In genomic region chr5:28092327-28092726, GRCm38 (mm10) we compare ENCODE assay signal across 21 mouse cellular contexts. TPM values are rescaled to one million over a fixed set of nuclear protein-coding genes. Genes with fewer than 3 reads are reported as not detected.
DNase-seq lines count a peak whose midpoint lies in the region; ATAC-seq and TF ChIP-seq lines count a peak whose summit lies in the region.
"Had no signal": no experiment of that assay in that cellular context is flagged by ENCODE, and none has a peak within 500 bp of the region (broad histone marks: within the 10 kb centered on the region; RNA-seq: fewer than 3 reads in every experiment).

No protein-coding gene starts in this region.

- H3K4me2 ChIP-seq in forebrain, embryonic 11.5 days (ENCODE audit: low read depth, low read length, severe bottlenecking): no peak overlapping the region
- H3K4me2 ChIP-seq in kidney, embryonic 14.5 days (replicated peaks; ENCODE audit: low read depth, low read length): no peak overlapping the region
- H3K4me2 ChIP-seq in midbrain, postnatal 0 days (ENCODE audit: low read depth, low read length, poor library complexity, severe bottlenecking): no peak overlapping the region
- no peak overlapping the region for H3K4me2 ChIP-seq in midbrain, embryonic 16.5 days (ENCODE audit: low read length)
- H3K4me2 ChIP-seq: embryonic facial prominence, embryonic 15.5 days; midbrain, embryonic 15.5 days had no signal

- peak; percentile 19 for DNase-seq in forebrain, embryonic 11.5 days (ENCODE audit: low spot score)
- no peak for DNase-seq in forebrain, embryonic 10.5 days (ENCODE audit: extremely low spot score, low spot score)
- DNase-seq in kidney, adult 2 months: no peak
- no peak for DNase-seq in midbrain, postnatal 0 days (ENCODE audit: low spot score)
- DNase-seq in right cerebral cortex, postnatal 14 days: no peak
- DNase-seq in neural tube, embryonic 10.5 days (ENCODE audit: extremely low spot score, low spot score): no peak
- DNase-seq: adrenal gland, postnatal 36 days; cerebellum, adult 11-12 months; cerebellum, postnatal 36 days; gastrocnemius, postnatal 14 days; kidney, adult 9 months; lung, adult 2 months; lung, postnatal 36 days; thymus, postnatal 25 days had no signal

- H3K36me3 ChIP-seq in forebrain, embryonic 11.5 days (ENCODE audit: control insufficient read depth, insufficient read depth, low read length): no peaks in the 10 kb centered on the region
- H3K36me3 ChIP-seq in forebrain, embryonic 10.5 days (replicated peaks): no peaks in the 10 kb centered on the region
- no peaks in the 10 kb centered on the region for H3K36me3 ChIP-seq in kidney, adult 2 months (ENCODE audit: control insufficient read depth, insufficient read depth, low read length)
- no peaks in the 10 kb centered on the region for H3K36me3 ChIP-seq in kidney, embryonic 14.5 days (ENCODE audit: control insufficient read depth, insufficient read depth, low read length)
- H3K36me3 ChIP-seq in midbrain, postnatal 0 days (ENCODE audit: insufficient read depth, low read length): no peaks in the 10 kb centered on the region
- H3K36me3 ChIP-seq in midbrain, embryonic 16.5 days (ENCODE audit: control insufficient read depth, insufficient read depth, low read length): no peaks in the 10 kb centered on the region
- H3K36me3 ChIP-seq: embryonic facial prominence, embryonic 15.5 days; heart, embryonic 10.5 days; hindbrain, embryonic 10.5 days; midbrain, embryonic 15.5 days had no signal

- H3K9me3 ChIP-seq in forebrain, embryonic 11.5 days (ENCODE audit: control insufficient read depth, low read length): no peaks in the 10 kb centered on the region
- H3K9me3 ChIP-seq in forebrain, embryonic 10.5 days: no peaks in the 10 kb centered on the region
- no peaks in the 10 kb centered on the region for H3K9me3 ChIP-seq in kidney, embryonic 14.5 days (ENCODE audit: control insufficient read depth, low read length)
- no peaks in the 10 kb centered on the region for H3K9me3 ChIP-seq in midbrain, postnatal 0 days (ENCODE audit: low read length)
- no peaks in the 10 kb centered on the region for H3K9me3 ChIP-seq in midbrain, embryonic 16.5 days (replicated peaks; ENCODE audit: control insufficient read depth, low read length, poor library complexity, severe bottlenecking)
- H3K9me3 ChIP-seq: embryonic facial prominence, embryonic 15.5 days; heart, embryonic 10.5 days; hindbrain, embryonic 10.5 days; midbrain, embryonic 15.5 days had no signal

- no peak overlapping the region for H3K4me3 ChIP-seq in forebrain, embryonic 11.5 days (ENCODE audit: low read depth, low read length)
- H3K4me3 ChIP-seq in forebrain, embryonic 10.5 days: no peak overlapping the region
- H3K4me3 ChIP-seq in kidney, adult 2 months (ENCODE audit: insufficient read depth, low read depth, low read length): no peak overlapping the region
- H3K4me3 ChIP-seq in kidney, embryonic 14.5 days (ENCODE audit: low read length): no peak overlapping the region
- H3K4me3 ChIP-seq in midbrain, postnatal 0 days (ENCODE audit: low read depth, low read length): no peak overlapping the region
- no peak overlapping the region for H3K4me3 ChIP-seq in midbrain, embryonic 16.5 days (ENCODE audit: low read depth, low read length)
- H3K4me3 ChIP-seq: embryonic facial prominence, embryonic 15.5 days; heart, embryonic 10.5 days; hindbrain, embryonic 10.5 days; midbrain, embryonic 15.5 days had no signal

- no peak overlapping the region for H3K9ac ChIP-seq in forebrain, embryonic 11.5 days (ENCODE audit: low read length)
- H3K9ac ChIP-seq in kidney, embryonic 14.5 days (ENCODE audit: low read depth, low read length): no peak overlapping the region
- H3K9ac ChIP-seq in midbrain, postnatal 0 days (replicated peaks; ENCODE audit: low read length, poor library complexity, severe bottlenecking): no peak overlapping the region
- H3K9ac ChIP-seq in midbrain, embryonic 16.5 days (ENCODE audit: low read depth, low read length): no peak overlapping the region
- H3K9ac ChIP-seq: embryonic facial prominence, embryonic 15.5 days; midbrain, embryonic 15.5 days had no signal

- H3K27me3 ChIP-seq in forebrain, embryonic 11.5 days (ENCODE audit: control insufficient read depth, insufficient read depth, low read length): no peaks in the 10 kb centered on the region
- H3K27me3 ChIP-seq in forebrain, embryonic 10.5 days (ENCODE audit: poor library complexity, severe bottlenecking): no peaks in the 10 kb centered on the region
- H3K27me3 ChIP-seq in kidney, adult 2 months (replicated peaks; ENCODE audit: control insufficient read depth, insufficient read depth, low read length): no peaks in the 10 kb centered on the region
- no peaks in the 10 kb centered on the region for H3K27me3 ChIP-seq in kidney, embryonic 14.5 days (ENCODE audit: control insufficient read depth, insufficient read depth, low read length)
- H3K27me3 ChIP-seq in midbrain, postnatal 0 days (ENCODE audit: insufficient read depth, low read length): no peaks in the 10 kb centered on the region
- H3K27me3 ChIP-seq in midbrain, embryonic 16.5 days (ENCODE audit: control insufficient read depth, insufficient read depth, low read depth, low read length): no peaks in the 10 kb centered on the region
- H3K27me3 ChIP-seq: midbrain, embryonic 15.5 days had no signal

- TF ChIP-seq POLR2A in kidney, adult 2 months (IDR thresholded peaks at IDR 0.05; ENCODE audit: low read depth, low read length): no peak

- TF ChIP-seq CTCF in kidney, adult 2 months (conservative IDR thresholded peaks at IDR 0.05; ENCODE audit: insufficient read depth, insufficient read length, low read depth, low read length): 0 out of 2 replicates have a peak, but pooled peaks have one; percentile 12
- peak; percentile 45 for TF ChIP-seq CTCF in midbrain, postnatal 0 days (IDR thresholded peaks at IDR 0.05)

- no peak for ATAC-seq in forebrain, embryonic 11.5 days (replicated peaks; ENCODE audit: low FRiP score)
- no peak for ATAC-seq in kidney, embryonic 14.5 days (ENCODE audit: low FRiP score, low TSS enrichment)
- ATAC-seq in midbrain, postnatal 0 days (ENCODE audit: low FRiP score): no peak
- ATAC-seq in midbrain, embryonic 16.5 days: no peak
- ATAC-seq: CD4-positive, CD25-positive, alpha-beta regulatory T cell, adult 4 months; midbrain, embryonic 15.5 days had no signal

- WGBS in forebrain, embryonic 11.5 days: 79% methylated on average over 3 of the region's 3 CpGs
- WGBS in forebrain, embryonic 10.5 days: 79% methylated on average over 3 of the region's 3 CpGs
- WGBS in kidney, adult 2 months: 93% methylated on average over 3 of the region's 3 CpGs
- WGBS in kidney, embryonic 14.5 days: 87% methylated on average over 3 of the region's 3 CpGs
- WGBS in midbrain, postnatal 0 days: 80% methylated on average over 3 of the region's 3 CpGs
- WGBS in midbrain, embryonic 16.5 days: 79% methylated on average over 3 of the region's 3 CpGs

- H3K4me1 ChIP-seq in forebrain, embryonic 11.5 days (replicated peaks; ENCODE audit: control insufficient read depth, insufficient read depth, low read length): no peaks in the 10 kb centered on the region
- H3K4me1 ChIP-seq in forebrain, embryonic 10.5 days: no peaks in the 10 kb centered on the region
- no peaks in the 10 kb centered on the region for H3K4me1 ChIP-seq in kidney, adult 2 months (ENCODE audit: control insufficient read depth, insufficient read depth, low read length)
- no peaks in the 10 kb centered on the region for H3K4me1 ChIP-seq in kidney, embryonic 14.5 days (ENCODE audit: control insufficient read depth, insufficient read depth, low read length)
- H3K4me1 ChIP-seq in midbrain, postnatal 0 days (ENCODE audit: insufficient read depth, low read length): no peaks in the 10 kb centered on the region
- H3K4me1 ChIP-seq in midbrain, embryonic 16.5 days (ENCODE audit: control insufficient read depth, insufficient read depth, low read length): no peaks in the 10 kb centered on the region
- H3K4me1 ChIP-seq: embryonic facial prominence, embryonic 15.5 days; heart, embryonic 10.5 days; hindbrain, embryonic 10.5 days; midbrain, embryonic 15.5 days had no signal

- no peak overlapping the region for H3K27ac ChIP-seq in forebrain, embryonic 11.5 days (ENCODE audit: low read depth, low read length)
- no peak overlapping the region for H3K27ac ChIP-seq in forebrain, embryonic 10.5 days
- no peak overlapping the region for H3K27ac ChIP-seq in kidney, adult 2 months (ENCODE audit: insufficient read depth, low read depth, low read length)
- no peak overlapping the region for H3K27ac ChIP-seq in kidney, embryonic 14.5 days (ENCODE audit: low read depth, low read length)
- no peak overlapping the region for H3K27ac ChIP-seq in midbrain, postnatal 0 days (ENCODE audit: low read depth, low read length)
- H3K27ac ChIP-seq in midbrain, embryonic 16.5 days (ENCODE audit: low read length): no peak overlapping the region
- H3K27ac ChIP-seq: embryonic facial prominence, embryonic 15.5 days; heart, embryonic 10.5 days; hindbrain, embryonic 10.5 days; midbrain, embryonic 15.5 days had no signal

RNA-seq across cellular contexts. Expression of gene Insig1, which starts 21.2 kb away (rescaled TPM):
- polyA plus RNA-seq in forebrain, embryonic 11.5 days (2014; fragmentation: Nextera tagmentation; extraction: Ambion mirVana): 102 and 103 TPM in 2 replicates
- 94.2 and 104 TPM in 2 replicates for polyA plus RNA-seq in forebrain, embryonic 10.5 days (2016; fragmentation: Nextera tagmentation; extraction: Ambion mirVana)
- polyA plus RNA-seq in kidney, adult 2 months (2012; rRNA removed): 52.0 and 55.3 TPM in 2 replicates
- polyA plus RNA-seq in kidney, embryonic 14.5 days (2014; fragmentation: Nextera tagmentation; extraction: Ambion mirVana): 40.9 and 68.4 TPM in 2 replicates
- 131 and 164 TPM in 2 replicates for total RNA-seq in midbrain, postnatal 0 days (2014; rRNA removed)
- 90.6 and 97.9 TPM in 2 replicates for polyA plus RNA-seq in midbrain, postnatal 0 days (2015; fragmentation: Nextera tagmentation; extraction: Ambion mirVana)
- 83.3 and 94.0 TPM in 2 replicates for polyA plus RNA-seq in midbrain, embryonic 16.5 days (2015; fragmentation: Nextera tagmentation; extraction: Ambion mirVana)
